Mouse (Mus musculus) heart, postnatal 10 days (tissue): ENCODE results near the gene Rnf25. TPM values are rescaled to one million over a fixed set of nuclear protein-coding genes. Genes with fewer than 3 reads are reported as not detected.

ENCODE experiments used
- microRNA-seq, 2 experiments: library from miRNA; unstranded; fragments of <30 nt; microRNA quantifications; one replicate each; pipeline ENCODE4 v1.2.0; 2022
- total RNA-seq, 2 experiments: library from RNA; stranded (reverse); gene quantifications; 2 replicates each; pipeline ENCODE4 v1.2.3; 2021

Gene Rnf25
- total RNA-seq, 2 experiments from 2014 or later: 21.6 to 27.7 TPM

Small RNA genes within 50 kb of the gene (microRNA-seq; reads per million reads assigned to microRNA genes)
- gene Gm25035: 0 reads per million in 2 experiments

Other genes starting within 250 kb of the Rnf25 start
- under 1 TPM; 0.29 to 0.45 TPM for gene Catip, start 239.3 kb downstream of the Rnf25 start, total RNA-seq
- 1 to 10 TPM; 1.2 to 3.7 TPM for gene Slc11a1, start 226.2 kb downstream of the Rnf25 start, total RNA-seq
- gene Ctdsp1, start 209.9 kb downstream of the Rnf25 start, total RNA-seq: 100 to 1,000 TPM; 117 to 122 TPM
- gene Vil1, start 192.0 kb downstream of the Rnf25 start, total RNA-seq: 1 to 10 TPM; 1.1 to 1.2 TPM
- 10 to 100 TPM; 20.8 to 22.4 TPM for gene Cnot9, start 95.3 kb downstream of the Rnf25 start, total RNA-seq
- gene Plcd4, start 58.5 kb downstream of the Rnf25 start, total RNA-seq: not detected
- gene Usp37, start 57.1 kb downstream of the Rnf25 start, total RNA-seq: 10 to 100 TPM; 13.6 to 18.5 TPM
- gene Zfp142, start 13.2 kb downstream of the Rnf25 start, total RNA-seq: 10 to 100 TPM; 12.9 to 13.2 TPM
- gene Bcs1l, start 13.1 kb downstream of the Rnf25 start, total RNA-seq: 10 to 100 TPM; 20.3 to 24.9 TPM
- gene Stk36, start within 50 bp of the Rnf25 start, total RNA-seq: 1 to 10 TPM; 1.5 to 2.0 TPM
- gene Ttll4, start 60.3 kb upstream of the Rnf25 start, total RNA-seq: 10 to 100 TPM; 17.3 TPM
- 10 to 100 TPM; 10.7 to 11.0 TPM for gene Cyp27a1, start 112.2 kb upstream of the Rnf25 start, total RNA-seq
- 1 to 10 TPM; 1.7 to 2.1 TPM for gene Prkag3, start 147.8 kb upstream of the Rnf25 start, total RNA-seq
- under 1 TPM; 0.17 to 0.60 TPM for gene Wnt6, start 170.5 kb upstream of the Rnf25 start, total RNA-seq
- not detected for gene Wnt10a, start 190.1 kb upstream of the Rnf25 start, total RNA-seq